Mouse (Mus musculus) erythroid progenitor cell, adult 5-6 weeks (primary cell): Measurements from ENCODE around the gene Trappc10. TPM values are rescaled to one million over a fixed set of nuclear protein-coding genes. Genes with fewer than 3 reads are reported as not detected.

ENCODE experiments used
- ATAC-seq: replicated peaks from 2 replicates; pipeline ENCODE4 v1.8.0; 2016; ENCODE audit warnings: moderate number of reproducible peaks, mild to moderate bottlenecking, moderate TSS enrichment, inconsistent platforms; ENCODE audit not compliant: poor library complexity, low FRiP score, severe bottlenecking
- total RNA-seq, 2 experiments: library from RNA; stranded (forward) in 1 of 2; stranded (reverse) in 1 of 2; fragments of 150-400 nt in 1 of 2; fragments of 186-747, 209-891 nt in 1 of 2; gene quantifications; 2 replicates each; pipeline versions ENCODE4 v1.2.3 to v1.2.4; 2015 to 2017; ENCODE audit warnings: low replicate concordance in 2 of 2

Gene Trappc10
- total RNA-seq, 2 experiments from 2014 or later: 81.0 to 132 TPM

DNA sequence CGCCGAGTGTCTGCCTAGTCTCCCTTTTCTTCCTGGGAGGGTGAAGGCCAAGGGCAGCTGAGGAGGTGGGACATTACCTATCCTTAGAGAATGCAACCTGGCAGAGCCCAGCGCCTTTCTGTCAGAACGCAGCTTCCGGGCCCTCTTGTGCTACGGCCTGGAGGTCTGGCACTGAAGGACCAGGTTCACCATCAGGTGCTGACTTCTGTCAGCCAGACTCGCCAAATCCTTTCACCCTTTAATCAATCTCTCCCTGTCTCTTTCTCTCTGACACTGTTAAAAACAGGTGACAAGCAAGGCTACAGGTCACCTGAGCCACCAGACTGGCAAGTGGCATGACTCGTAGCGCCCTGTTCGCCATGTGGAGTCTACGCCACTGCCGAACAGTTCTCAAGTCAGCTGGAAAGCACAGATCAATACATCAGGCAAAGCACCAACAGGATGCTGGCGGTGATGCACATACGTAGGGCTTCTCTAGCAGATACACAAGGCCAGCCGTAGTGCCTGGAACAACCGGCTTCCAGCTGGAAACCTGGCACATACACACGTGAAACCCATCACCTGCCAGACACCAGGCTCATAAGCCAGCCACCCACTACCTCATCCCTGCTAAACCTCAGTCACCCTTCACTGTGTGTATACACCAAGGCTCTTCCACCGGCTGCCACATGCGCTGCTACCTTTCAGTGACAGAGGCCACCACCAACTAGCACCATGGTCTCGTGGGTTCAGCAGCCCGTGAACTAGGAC, 79.0 kb downstream of the Trappc10 start:
- no peak for ATAC-seq

- no peak for ATAC-seq
Measured at GRCm38 (mm10) chr10:78164786-78165185, 79.7 kb downstream of the Trappc10 start.

DNA sequence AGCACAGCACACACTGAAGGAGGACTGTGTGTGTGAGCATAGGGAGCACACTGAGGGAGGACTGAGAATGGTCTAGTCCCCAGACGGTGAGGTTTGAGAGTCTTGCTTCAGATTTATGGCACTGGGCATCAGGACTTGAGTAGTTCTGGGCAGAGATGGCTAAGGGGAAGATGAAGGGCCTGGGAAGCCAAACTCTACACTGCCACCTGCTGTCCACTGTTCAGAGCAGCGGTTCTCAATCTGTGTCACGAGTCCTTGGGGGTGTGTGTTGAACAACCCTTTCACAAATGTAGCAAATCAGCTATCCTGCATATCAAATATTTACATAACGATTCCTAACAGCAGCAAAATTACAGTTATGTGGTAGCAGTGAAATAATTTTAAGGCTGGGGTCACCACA, 80.5 kb downstream of the Trappc10 start:
- ATAC-seq: peak; percentile 44; the same call in 1 of the 2 replicates

DNA sequence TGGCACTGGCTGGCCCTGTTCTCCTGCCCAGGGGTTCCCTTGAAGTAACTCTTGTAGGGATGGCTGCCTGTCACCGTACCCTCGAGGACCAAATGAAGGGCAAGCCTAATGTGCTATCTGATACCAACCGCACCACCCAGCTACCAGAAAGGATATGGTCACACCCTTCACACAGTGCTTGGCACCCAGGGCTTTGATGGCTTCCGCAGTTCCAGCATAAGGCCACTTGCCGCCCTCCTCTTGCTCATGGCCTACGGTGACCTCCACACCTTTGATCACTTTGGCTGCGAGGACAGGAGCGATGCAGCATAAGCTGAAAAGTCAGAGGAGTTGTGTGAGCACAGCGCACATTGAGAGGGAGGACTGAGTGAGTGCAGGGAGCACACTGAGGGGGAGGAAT, 81.2 kb downstream of the Trappc10 start:
- ATAC-seq: no peak

GRCm38 (mm10) chr10:78162646-78163045, 81.8 kb downstream of the Trappc10 start:
- ATAC-seq: no peak

GRCm38 (mm10) chr10:78161096-78161495, 83.3 kb downstream of the Trappc10 start:
- ATAC-seq: no peak

DNA sequence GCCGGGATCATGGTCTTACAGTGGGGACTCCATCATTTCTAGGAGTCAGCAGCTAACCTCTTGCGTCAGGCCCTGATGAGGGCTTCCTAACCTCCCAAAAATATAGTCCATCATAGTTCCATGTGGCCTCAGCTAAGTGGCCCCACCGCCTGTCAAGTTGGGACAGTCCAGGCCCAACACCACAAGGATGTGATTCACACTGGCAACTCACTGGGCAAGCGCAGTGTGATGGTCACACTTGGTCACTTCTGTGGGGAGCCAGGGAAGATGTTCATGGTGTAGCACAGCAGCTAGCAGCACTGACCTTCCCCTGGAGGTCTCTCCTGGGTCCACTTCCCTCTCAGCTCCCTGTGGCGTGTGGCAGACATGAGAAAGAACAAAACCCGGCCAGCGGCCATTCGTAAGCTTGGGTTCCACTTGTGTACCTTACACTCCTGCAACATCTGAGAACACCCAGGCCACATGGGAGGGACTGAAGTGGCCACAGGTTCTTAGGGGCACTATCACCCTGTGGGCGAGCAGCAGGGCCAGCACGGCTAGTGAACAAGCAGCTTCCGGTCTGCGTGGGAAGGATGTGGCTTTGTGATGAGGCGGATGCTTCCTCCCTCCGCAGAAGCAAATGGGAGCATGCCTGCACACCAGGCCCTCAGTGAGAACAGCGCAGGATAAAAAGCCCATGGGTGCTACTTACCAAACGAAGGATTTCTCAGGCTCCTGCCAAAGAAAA, 83.9 kb downstream of the Trappc10 start:
- 0 out of 2 replicates have a peak, but pooled peaks have one; percentile 6 for ATAC-seq

- ATAC-seq: peak; percentile 82
Measured at GRCm38 (mm10) chr10:78159906-78160305, 84.5 kb downstream of the Trappc10 start.

- ATAC-seq: peak; percentile 17; the same call in 1 of the 2 replicates
Measured at GRCm38 (mm10) chr10:78159252-78159878, 85.1 kb downstream of the Trappc10 start.

GRCm38 (mm10) chr10:78158041-78158440, 86.4 kb downstream of the Trappc10 start:
- ATAC-seq: no peak

GRCm38 (mm10) chr10:78156926-78157325, 87.5 kb downstream of the Trappc10 start:
- ATAC-seq: no peak

DNA sequence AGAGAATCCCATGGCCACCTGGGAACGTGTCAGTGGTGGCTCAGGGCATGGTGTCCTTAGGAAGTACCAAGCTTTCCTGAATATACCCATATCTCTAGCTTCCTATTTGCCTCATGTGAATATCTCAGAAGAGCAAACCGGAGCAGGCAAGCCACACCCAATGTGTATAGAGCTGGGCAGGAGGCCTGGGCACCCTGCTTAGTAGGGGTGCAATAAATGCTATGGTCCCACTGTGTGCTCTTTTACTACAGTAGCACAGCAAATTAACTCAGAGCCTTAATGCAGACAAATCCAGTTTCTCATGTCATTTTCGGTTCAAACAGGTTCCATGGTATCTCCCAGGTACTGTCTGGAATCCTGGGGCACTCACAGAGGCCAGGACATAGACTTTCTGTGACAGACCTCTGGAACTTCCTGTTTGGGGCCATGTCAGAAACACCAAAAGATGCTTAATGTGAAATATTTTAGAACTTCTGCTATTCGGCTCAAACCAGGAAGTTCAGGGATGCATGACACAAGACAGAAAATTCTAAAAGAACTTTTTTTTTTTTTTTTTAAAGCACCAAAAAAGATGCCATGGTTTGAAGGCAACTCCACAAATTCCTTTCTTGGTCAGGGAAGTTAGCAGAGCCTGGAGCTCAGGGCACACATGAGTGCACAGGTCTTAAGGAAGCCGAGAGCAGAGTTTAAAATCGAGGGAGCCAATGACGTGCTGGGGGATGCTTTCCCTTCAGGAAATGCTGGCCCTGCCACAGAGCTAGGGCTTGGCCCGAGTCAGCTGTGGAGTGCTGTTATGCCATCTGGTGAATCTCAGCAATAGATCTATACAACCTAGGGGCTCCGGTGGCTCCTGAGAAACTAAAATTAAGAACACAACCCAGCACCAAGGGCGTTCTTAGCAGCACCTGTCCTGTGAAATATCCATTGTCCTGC, 95.3 kb downstream of the Trappc10 start:
- ATAC-seq: no peak

DNA sequence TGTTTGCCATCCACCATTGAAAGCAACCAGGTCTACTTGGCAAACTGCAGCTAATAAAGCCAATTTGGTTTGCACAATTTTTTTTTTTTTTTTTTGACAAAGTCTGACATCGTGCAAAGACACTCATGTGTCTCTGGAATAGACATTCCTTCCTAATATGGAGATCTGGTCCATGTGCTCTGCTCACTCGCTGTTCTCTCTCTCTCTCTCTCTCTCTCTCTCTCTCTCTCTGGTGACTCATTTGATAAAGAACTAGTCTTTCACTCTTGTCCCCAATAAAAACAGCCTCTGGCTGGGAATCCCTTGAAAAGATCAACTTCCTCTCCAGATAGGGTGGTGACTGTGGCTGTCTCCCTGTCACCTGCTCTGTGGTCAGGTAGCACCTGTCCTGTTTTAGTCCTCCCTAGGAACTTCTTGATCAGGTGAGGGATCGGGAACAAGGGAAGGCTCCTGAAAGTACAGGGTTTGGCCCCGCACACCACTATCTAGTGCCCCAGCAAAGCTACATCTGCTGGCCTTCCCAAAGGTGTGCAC, 96.5 kb downstream of the Trappc10 start:
- no peak for ATAC-seq

GRCm38 (mm10) chr10:78143727-78144505, 100.5 kb downstream of the Trappc10 start:
- ATAC-seq: no peak

GRCm38 (mm10) chr10:78140843-78141242, 103.6 kb downstream of the Trappc10 start:
- no peak for ATAC-seq

- ATAC-seq: no peak
Measured at GRCm38 (mm10) chr10:78140251-78140600, 104.2 kb downstream of the Trappc10 start.

- ATAC-seq: no peak
Measured at GRCm38 (mm10) chr10:78139572-78140250, 104.7 kb downstream of the Trappc10 start.

DNA sequence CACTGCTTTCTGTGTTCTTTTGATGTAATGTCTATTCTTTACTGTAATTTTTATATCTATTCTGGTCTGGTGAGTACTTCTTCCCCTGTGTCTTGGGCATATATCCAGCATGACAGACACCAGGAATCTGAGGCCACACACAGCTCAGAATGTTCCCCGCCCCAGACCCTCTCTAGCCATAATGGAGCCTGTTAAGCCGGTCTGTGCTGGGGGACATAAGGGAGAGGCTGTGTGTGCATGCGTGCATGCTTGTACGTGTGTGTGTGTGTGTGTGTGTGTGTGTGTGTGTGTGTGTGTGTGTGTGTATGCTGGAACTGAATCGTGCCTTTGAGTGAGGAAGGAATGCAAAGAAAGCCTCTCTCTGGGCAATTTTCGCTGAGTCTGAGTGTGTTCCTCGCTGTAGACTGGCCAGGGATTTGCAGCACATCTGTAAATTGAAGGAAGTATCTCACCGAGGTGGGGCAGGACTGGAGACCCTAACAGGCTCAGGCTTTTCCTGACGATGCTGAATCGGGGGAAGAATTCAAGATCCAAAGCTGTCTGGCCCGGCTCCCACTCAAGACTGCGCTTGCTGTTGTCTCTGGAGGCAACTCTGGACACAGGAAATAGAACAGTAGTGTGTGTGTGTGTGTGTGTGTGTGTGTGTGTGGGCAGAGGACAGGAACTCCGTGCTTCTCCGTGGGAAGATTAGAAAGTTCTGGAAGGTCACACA, 105.5 kb downstream of the Trappc10 start:
- no peak for ATAC-seq
